In genomic region chr1:73516441-73516840, GRCm38 (mm10) we compare ENCODE assay signal across 17 mouse cellular contexts.
DNase-seq lines count a peak whose midpoint lies in the region; ATAC-seq and TF ChIP-seq lines count a peak whose summit lies in the region.
"Had no signal": no experiment of that assay in that cellular context is flagged by ENCODE, and none has a peak within 500 bp of the region (broad histone marks: within the 10 kb centered on the region; RNA-seq: fewer than 3 reads in every experiment).

No protein-coding gene starts in this region.

- TF ChIP-seq POLR2A in heart, adult 2 months (IDR thresholded peaks at IDR 0.05; ENCODE audit: insufficient read depth, low read depth, low read length) = no peak

- DNase-seq in heart, adult 2 months = peak; percentile 22 to 47
- DNase-seq in heart, embryonic 10.5 days (ENCODE audit: low spot score) = no peak
- DNase-seq in stomach, postnatal 0 days (ENCODE audit: low spot score) = no peak
- peak; percentile 68 for DNase-seq in heart, adult 9 months (ENCODE audit: low spot score in 2 of 2)
- peak; percentile 85 for DNase-seq in skeletal muscle tissue, adult 2 months (ENCODE audit: low read depth, low spot score)
- DNase-seq in cerebellum, adult 11 months = no peak
- DNase-seq: adrenal gland, postnatal 14 days; cerebellum, adult 2 months; lung, adult 2 months; thymus, adult 2 months had no signal

- WGBS in heart, adult 2 months = 62% methylated on average over 8 of the region's 8 CpGs
- 67% methylated on average over 8 of the region's 8 CpGs for WGBS in heart, embryonic 10.5 days
- WGBS in stomach, embryonic 15.5 days = 59% methylated on average over 8 of the region's 8 CpGs
- WGBS in stomach, postnatal 0 days = 58% methylated on average over 8 of the region's 8 CpGs
- 95% methylated on average over 8 of the region's 8 CpGs for WGBS in forebrain, embryonic 13.5 days

- intact Hi-C loops in heart, adult 2 months (cut with DNase I) = loop anchor here (10.0 kb wide), 1 partner anchor 652 kb away; no protein-coding TSS in a partner anchor

- no peaks in the 10 kb centered on the region for H3K79me2 ChIP-seq in heart, adult 2 months (replicated peaks; ENCODE audit: control insufficient read depth, insufficient read depth, low read length)

- H3K4me3 ChIP-seq in heart, adult 2 months = no peak overlapping the region
- no peak overlapping the region for H3K4me3 ChIP-seq in heart, embryonic 10.5 days
- no peak overlapping the region for H3K4me3 ChIP-seq in stomach, embryonic 15.5 days (replicated peaks)
- no peak overlapping the region for H3K4me3 ChIP-seq in stomach, postnatal 0 days (ENCODE audit: low read depth, low read length)
- H3K4me3 ChIP-seq in forebrain, embryonic 13.5 days = no peak overlapping the region
- H3K4me3 ChIP-seq: hindbrain, embryonic 13.5 days; intestine, embryonic 15.5 days; kidney, embryonic 15.5 days; midbrain, embryonic 10.5 days had no signal

- no peak for TF ChIP-seq EP300 in heart, adult 2 months (IDR thresholded peaks at IDR 0.05; ENCODE audit: insufficient read depth, low read depth, low read length)
- TF ChIP-seq EP300 in stomach, postnatal 0 days (optimal IDR thresholded peaks at IDR 0.05) = no peak

- no peak overlapping the region for H3K4me2 ChIP-seq in stomach, embryonic 15.5 days
- no peak overlapping the region for H3K4me2 ChIP-seq in stomach, postnatal 0 days (replicated peaks; ENCODE audit: low read depth)
- H3K4me2 ChIP-seq in forebrain, embryonic 13.5 days = no peak overlapping the region
- H3K4me2 ChIP-seq: hindbrain, embryonic 13.5 days; intestine, embryonic 15.5 days; kidney, embryonic 15.5 days; liver, embryonic 11.5 days had no signal

- H3K36me3 ChIP-seq in heart, adult 2 months (ENCODE audit: control insufficient read depth, insufficient read depth, low read length) = no peaks in the 10 kb centered on the region
- H3K36me3 ChIP-seq in heart, embryonic 10.5 days = no peaks in the 10 kb centered on the region
- H3K36me3 ChIP-seq in stomach, embryonic 15.5 days = no peaks in the 10 kb centered on the region
- H3K36me3 ChIP-seq in stomach, postnatal 0 days (ENCODE audit: control insufficient read depth, insufficient read depth, low read length) = no peaks in the 10 kb centered on the region
- H3K36me3 ChIP-seq in forebrain, embryonic 13.5 days (ENCODE audit: poor library complexity, severe bottlenecking) = no peaks in the 10 kb centered on the region
- H3K36me3 ChIP-seq: hindbrain, embryonic 13.5 days; intestine, embryonic 15.5 days; kidney, embryonic 15.5 days; midbrain, embryonic 10.5 days had no signal

- no peak overlapping the region for H3K27ac ChIP-seq in heart, adult 2 months
- no peak overlapping the region for H3K27ac ChIP-seq in heart, embryonic 10.5 days
- peak overlapping the region; percentile 26; the same call in 1 of the 2 replicates for H3K27ac ChIP-seq in stomach, embryonic 15.5 days
- no peak overlapping the region for H3K27ac ChIP-seq in stomach, postnatal 0 days (replicated peaks)
- no peak overlapping the region for H3K27ac ChIP-seq in forebrain, embryonic 13.5 days
- H3K27ac ChIP-seq: hindbrain, embryonic 13.5 days; intestine, embryonic 15.5 days; kidney, embryonic 15.5 days; midbrain, embryonic 10.5 days had no signal

- no peak for ATAC-seq in stomach, embryonic 15.5 days (ENCODE audit: insufficient read depth, low FRiP score, low read depth)
- no peak for ATAC-seq in stomach, postnatal 0 days (ENCODE audit: low FRiP score, low TSS enrichment)
- no peak for ATAC-seq in forebrain, embryonic 13.5 days
- ATAC-seq: intestine, embryonic 15.5 days had no signal

- H3K4me1 ChIP-seq in heart, adult 2 months (ENCODE audit: control insufficient read depth, insufficient read depth, low read length) = no peaks in the 10 kb centered on the region; the same call in 1 of the 2 replicates
- H3K4me1 ChIP-seq in heart, embryonic 10.5 days = no peaks in the 10 kb centered on the region
- 0 out of 2 replicates have a peak, but pooled peaks cover 3% of the 10 kb centered on the region for H3K4me1 ChIP-seq in stomach, embryonic 15.5 days
- no peaks in the 10 kb centered on the region for H3K4me1 ChIP-seq in stomach, postnatal 0 days (replicated peaks; ENCODE audit: control insufficient read depth, insufficient read depth)
- no peaks in the 10 kb centered on the region for H3K4me1 ChIP-seq in forebrain, embryonic 13.5 days
- H3K4me1 ChIP-seq: intestine, embryonic 15.5 days; kidney, embryonic 15.5 days had no signal

- no peaks in the 10 kb centered on the region for H3K9me3 ChIP-seq in heart, embryonic 10.5 days
- no peaks in the 10 kb centered on the region for H3K9me3 ChIP-seq in stomach, embryonic 15.5 days
- H3K9me3 ChIP-seq in stomach, postnatal 0 days (ENCODE audit: control insufficient read depth, low read length) = no peaks in the 10 kb centered on the region
- no peaks in the 10 kb centered on the region for H3K9me3 ChIP-seq in forebrain, embryonic 13.5 days (replicated peaks)
- H3K9me3 ChIP-seq: hindbrain, embryonic 13.5 days; intestine, embryonic 15.5 days; kidney, embryonic 15.5 days; midbrain, embryonic 10.5 days had no signal

- no peaks in the 10 kb centered on the region for H3K27me3 ChIP-seq in heart, adult 2 months (ENCODE audit: control insufficient read depth, insufficient read depth, low read length)
- no peaks in the 10 kb centered on the region for H3K27me3 ChIP-seq in heart, embryonic 10.5 days (ENCODE audit: insufficient read depth, poor library complexity, severe bottlenecking)
- H3K27me3 ChIP-seq in stomach, embryonic 15.5 days (replicated peaks) = no peaks in the 10 kb centered on the region
- H3K27me3 ChIP-seq in stomach, postnatal 0 days (ENCODE audit: control insufficient read depth, insufficient read depth, low read length) = no peaks in the 10 kb centered on the region
- H3K27me3 ChIP-seq in forebrain, embryonic 13.5 days = no peaks in the 10 kb centered on the region
- H3K27me3 ChIP-seq: hindbrain, embryonic 13.5 days; intestine, embryonic 15.5 days; kidney, embryonic 15.5 days had no signal

- no peak overlapping the region for H3K9ac ChIP-seq in heart, adult 2 months (ENCODE audit: low read depth, low read length)
- H3K9ac ChIP-seq in stomach, embryonic 15.5 days = no peak overlapping the region
- H3K9ac ChIP-seq in stomach, postnatal 0 days (ENCODE audit: low read length) = no peak overlapping the region
- H3K9ac ChIP-seq in forebrain, embryonic 13.5 days = no peak overlapping the region
- H3K9ac ChIP-seq: hindbrain, embryonic 13.5 days; intestine, embryonic 15.5 days; kidney, embryonic 15.5 days had no signal

- TF ChIP-seq CTCF in heart, adult 2 months (IDR thresholded peaks at IDR 0.05) = no peak
- TF ChIP-seq CTCF in stomach, postnatal 0 days (IDR thresholded peaks at IDR 0.05; ENCODE audit: low read depth) = no peak

Comparison
In these comparisons a context has a peak if more than half of its experiments do, and no peak if none do; other contexts are left out.
1. DNase-seq: peak in heart, adult 2 months (2 of 2), heart, adult 9 months (2 of 2) and skeletal muscle tissue, adult 2 months (single experiment); none in heart, embryonic 10.5 days (single experiment), stomach, postnatal 0 days (single experiment) and cerebellum, adult 11 months (single experiment).